Comparison of ENCODE assay signal across 32 mouse cellular contexts in genomic region chr8:35047798-35048197, GRCm38 (mm10).
"Had no signal": no experiment of that assay in that cellular context is flagged by ENCODE, and none has a peak within 500 bp of the region (broad histone marks: within the 10 kb centered on the region; RNA-seq: fewer than 3 reads in every experiment).

No protein-coding gene starts in this region.

- H3K36me3 ChIP-seq: limb, embryonic 10.5 days; limb, embryonic 12.5 days; limb, embryonic 13.5 days; limb, embryonic 15.5 days; liver, embryonic 12.5 days; liver, embryonic 13.5 days; liver, embryonic 15.5 days; lung, embryonic 15.5 days; midbrain, embryonic 10.5 days; midbrain, embryonic 12.5 days; midbrain, embryonic 13.5 days; midbrain, embryonic 15.5 days had no signal

- H3K27ac ChIP-seq: left cerebral cortex, adult 2 months; limb, embryonic 10.5 days; limb, embryonic 12.5 days; limb, embryonic 13.5 days; limb, embryonic 15.5 days; liver, embryonic 12.5 days; liver, embryonic 13.5 days; liver, embryonic 14.5 days; liver, embryonic 15.5 days; lung, embryonic 15.5 days; macrophage; midbrain, embryonic 10.5 days; midbrain, embryonic 12.5 days; midbrain, embryonic 13.5 days; midbrain, embryonic 15.5 days had no signal

- H3K4me3 ChIP-seq: left cerebral cortex, adult 2 months; limb, embryonic 10.5 days; limb, embryonic 12.5 days; limb, embryonic 13.5 days; limb, embryonic 15.5 days; liver, embryonic 12.5 days; liver, embryonic 13.5 days; liver, embryonic 15.5 days; lung, embryonic 15.5 days; megakaryocyte, embryonic 14.5 days; midbrain, embryonic 10.5 days; midbrain, embryonic 12.5 days; midbrain, embryonic 13.5 days; midbrain, embryonic 15.5 days; myocyte had no signal

- H3K9me3 ChIP-seq: limb, embryonic 10.5 days; limb, embryonic 12.5 days; limb, embryonic 13.5 days; limb, embryonic 15.5 days; liver, embryonic 12.5 days; liver, embryonic 13.5 days; liver, embryonic 15.5 days; lung, embryonic 15.5 days; midbrain, embryonic 10.5 days; midbrain, embryonic 12.5 days; midbrain, embryonic 13.5 days; midbrain, embryonic 15.5 days had no signal

- ATAC-seq: liver, embryonic 12.5 days; liver, postnatal 0 days; lung, postnatal 0 days; midbrain, embryonic 13.5 days; midbrain, embryonic 15.5 days; midbrain, embryonic 16.5 days had no signal

- H3K4me1 ChIP-seq: limb, embryonic 10.5 days; limb, embryonic 12.5 days; limb, embryonic 13.5 days; limb, embryonic 15.5 days; liver, embryonic 12.5 days; liver, embryonic 13.5 days; liver, embryonic 15.5 days; lung, embryonic 15.5 days; megakaryocyte, embryonic 14.5 days; midbrain, embryonic 10.5 days; midbrain, embryonic 12.5 days; midbrain, embryonic 13.5 days; midbrain, embryonic 15.5 days had no signal

- H3K4me2 ChIP-seq: limb, embryonic 12.5 days; limb, embryonic 13.5 days; limb, embryonic 15.5 days; liver, embryonic 11.5 days; liver, embryonic 12.5 days; liver, embryonic 13.5 days; liver, embryonic 15.5 days; lung, embryonic 14.5 days; lung, embryonic 15.5 days; midbrain, embryonic 11.5 days; midbrain, embryonic 12.5 days; midbrain, embryonic 13.5 days; midbrain, embryonic 15.5 days had no signal

- DNase-seq: left cerebral cortex, postnatal 4 days; liver; liver, embryonic 13.5 days; liver, postnatal 0 days; lung, adult 18-20 months; lung, adult 2 months; lung, embryonic 14.5 days; lung, postnatal 10 days; lung, postnatal 14 days; lung, postnatal 36 days; lung, postnatal 4 days; midbrain, embryonic 14.5 days had no signal

- H3K9ac ChIP-seq: limb, embryonic 12.5 days; limb, embryonic 13.5 days; limb, embryonic 15.5 days; liver, embryonic 12.5 days; liver, embryonic 13.5 days; liver, embryonic 14.5 days; liver, embryonic 15.5 days; liver, postnatal 0 days; lung, embryonic 14.5 days; lung, embryonic 15.5 days; midbrain, embryonic 12.5 days; midbrain, embryonic 13.5 days; midbrain, embryonic 15.5 days had no signal

- H3K27me3 ChIP-seq: limb, embryonic 12.5 days; limb, embryonic 13.5 days; limb, embryonic 15.5 days; liver, embryonic 12.5 days; liver, embryonic 13.5 days; liver, embryonic 15.5 days; lung, embryonic 15.5 days; midbrain, embryonic 12.5 days; midbrain, embryonic 13.5 days; midbrain, embryonic 15.5 days had no signal
